Mouse (Mus musculus) heart, adult 2 months (tissue): ENCODE measurements around the gene Wfdc1.
A peak's percentile ranks its signal among the peaks of the same experiment; 100 is the strongest.

Experiments used
- CTCF ChIP-seq: fragments of 200-600 bp; IDR thresholded peaks from 2 replicates; pipeline ENCODE4 v1.8.1; 2022; ENCODE audit warnings: antibody characterized with exemption, mild to moderate bottlenecking, moderate library complexity
- EP300 ChIP-seq: fragments of 200-500 bp; IDR thresholded peaks from 2 replicates; pipeline ENCODE4 v1.6.1; 2011; ENCODE audit warnings: low read depth, low read length, control low read depth; ENCODE audit not compliant: insufficient read depth
- POLR2A ChIP-seq: fragments of 200-500 bp; IDR thresholded peaks from 2 replicates; pipeline ENCODE4 v1.6.1; 2011; ENCODE audit warnings: mild to moderate bottlenecking, low read depth, low read length, control low read depth; ENCODE audit not compliant: insufficient read depth

DNA sequence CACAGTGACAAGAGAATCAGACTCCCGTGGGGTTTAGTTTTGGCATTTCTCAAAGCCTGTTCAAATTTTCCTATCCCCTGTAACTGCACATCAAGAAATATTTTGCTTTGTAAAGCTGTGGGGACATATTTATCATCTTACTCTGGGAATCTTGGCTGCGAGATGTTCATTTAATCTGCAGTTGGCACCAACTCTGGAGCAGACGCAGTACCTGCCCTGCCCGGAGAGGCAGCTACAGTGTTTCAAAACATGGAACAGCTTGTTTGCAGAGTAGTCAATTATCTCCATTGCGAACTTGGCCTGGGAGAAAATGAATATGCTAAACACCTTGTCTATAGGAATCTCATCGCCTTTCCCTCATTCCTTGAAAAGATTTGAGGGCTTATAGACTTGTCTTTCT is 27.9 kb upstream of the Wfdc1 start:
- 0 out of 2 replicates have a peak, but pooled peaks have one; percentile 21 for TF ChIP-seq CTCF
- TF ChIP-seq POLR2A = no peak
- TF ChIP-seq EP300 = no peak
